Mouse (Mus musculus): ENCODE data around the gene Dnajc25.

The Dnajc25 gene

GRCm38 (mm10) chr4:58994762-58995161 is at the start of gene Dnajc25:
TSS of gene Dnajc25 (plus strand) at chr4:58995062.
- no peak for DNase-seq (ENCODE audit: low spot score in 2 of 2)

GRCm38 (mm10) chr4:58948391-58948790 is 46.5 kb upstream of the Dnajc25 start:
- no peak for DNase-seq (ENCODE audit: low spot score in 2 of 2)

GRCm38 (mm10) chr4:58952630-58953029 is 42.2 kb upstream of the Dnajc25 start:
- DNase-seq (ENCODE audit: low spot score in 2 of 2): no peak

GRCm38 (mm10) chr4:58961719-58962118 is 33.1 kb upstream of the Dnajc25 start:
- DNase-seq (ENCODE audit: low spot score in 2 of 2): no peak

- no peak for DNase-seq (ENCODE audit: low spot score in 2 of 2)
These were observed 31.6 kb upstream of the Dnajc25 start for GRCm38 (mm10) chr4:58963271-58963670.

GRCm38 (mm10) chr4:58965136-58965535 is 29.7 kb upstream of the Dnajc25 start:
- DNase-seq (ENCODE audit: low spot score in 2 of 2): no peak

GRCm38 (mm10) chr4:58970678-58971077 is 24.2 kb upstream of the Dnajc25 start:
- no peak for DNase-seq (ENCODE audit: low spot score in 2 of 2)

GRCm38 (mm10) chr4:58975711-58976110 is 19.2 kb upstream of the Dnajc25 start:
- no peak for DNase-seq (ENCODE audit: low spot score in 2 of 2)

GRCm38 (mm10) chr4:58981421-58981820 is 13.4 kb upstream of the Dnajc25 start:
- DNase-seq (ENCODE audit: low spot score in 2 of 2): no peak

GRCm38 (mm10) chr4:58982806-58983205 is 12.1 kb upstream of the Dnajc25 start:
- DNase-seq (ENCODE audit: low spot score in 2 of 2): no peak

- DNase-seq (ENCODE audit: low spot score in 2 of 2): peak; percentile 38 to 47
These were observed 9.7 kb upstream of the Dnajc25 start for GRCm38 (mm10) chr4:58985157-58985648.

GRCm38 (mm10) chr4:58986540-58987190 is 8.2 kb upstream of the Dnajc25 start, which contains the start of gene Ptgr1:
TSS of gene Ptgr1 (minus strand) at chr4:58987119.
- DNase-seq (ENCODE audit: low spot score in 2 of 2): peak; percentile 70 to 73

GRCm38 (mm10) chr4:58989303-58989898 is 5.5 kb upstream of the Dnajc25 start:
- no peak for DNase-seq (ENCODE audit: low spot score in 2 of 2)

GRCm38 (mm10) chr4:58990609-58991434 is 4.0 kb upstream of the Dnajc25 start:
- DNase-seq (ENCODE audit: low spot score in 2 of 2): no peak

GRCm38 (mm10) chr4:58992195-58992594 is 2.7 kb upstream of the Dnajc25 start:
- DNase-seq (ENCODE audit: low spot score in 2 of 2): no peak

GRCm38 (mm10) chr4:58995251-58995693 is 410 bp downstream of the Dnajc25 start:
- DNase-seq (ENCODE audit: low spot score in 2 of 2): no peak

GRCm38 (mm10) chr4:58997081-58997480 is 2.2 kb downstream of the Dnajc25 start:
- DNase-seq (ENCODE audit: low spot score in 2 of 2): no peak

- DNase-seq (ENCODE audit: low spot score in 2 of 2): no peak
These were observed 3.8 kb downstream of the Dnajc25 start for GRCm38 (mm10) chr4:58998688-58999087.

GRCm38 (mm10) chr4:58999686-59000085 is 4.8 kb downstream of the Dnajc25 start:
- DNase-seq (ENCODE audit: low spot score in 2 of 2): peak; percentile 43 to 46

GRCm38 (mm10) chr4:59000614-59001013 is 5.8 kb downstream of the Dnajc25 start:
- no peak for DNase-seq (ENCODE audit: low spot score in 2 of 2)

- DNase-seq (ENCODE audit: low spot score in 2 of 2): peak; percentile 85 to 88
These were observed 8.3 kb downstream of the Dnajc25 start, which contains the start of gene Gm20503 for GRCm38 (mm10) chr4:59002948-59003805. TSS of gene Gm20503 (plus strand) at chr4:59003210.
